Mouse (Mus musculus): Measurements from ENCODE around the gene Il17rb.

DNA sequence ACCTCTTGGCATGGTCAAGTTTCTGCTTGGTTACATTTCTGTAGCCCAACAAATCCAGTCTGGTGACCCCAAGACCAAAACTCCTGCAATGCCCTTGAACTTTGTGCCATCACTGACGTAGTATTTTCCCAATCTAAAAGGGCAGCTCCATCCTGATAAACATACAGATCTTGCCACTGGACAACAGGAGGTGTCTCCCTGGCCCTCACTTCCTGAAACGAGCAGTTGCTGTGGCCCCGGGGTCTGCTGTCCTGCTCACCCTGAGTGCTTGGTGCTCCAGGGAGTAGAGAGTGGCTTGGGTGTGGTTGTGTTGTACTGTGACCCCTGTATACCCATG lies 9.3 kb downstream of the Il17rb start:
- no peak for TF ChIP-seq CTCF (IDR thresholded peaks at IDR 0.05; ENCODE audit: low read depth)
- no peak for TF ChIP-seq EP300 (IDR thresholded peaks at IDR 0.05; ENCODE audit: low read depth)
